Mouse (Mus musculus) liver, embryonic 13.5 days (tissue): Measurements from ENCODE around the gene Rnpepl1. TPM values are rescaled to one million over a fixed set of nuclear protein-coding genes. Genes with fewer than 3 reads are reported as not detected.

ENCODE experiments used
- ATAC-seq: fragments of 200-750 bp; cut with Nextera tagmentation; 2 replicates; pipeline ENCODE4 v1.8.0; 2017; ENCODE audit warnings: low read depth, mild to moderate bottlenecking, moderate number of reproducible peaks, moderate library complexity
- DNase-seq: peaks from one replicate; pipeline ENCODE4 v3.0.0; 2022
- H3K27ac ChIP-seq: fragments of 300-500 bp; sonication (generic); 2 replicates; pipeline ENCODE4 v1.5.1; 2015; ENCODE audit warnings: moderate library complexity, mild to moderate bottlenecking, inconsistent platforms
- H3K27me3 ChIP-seq: fragments of 300-500 bp; sonication (generic); 2 replicates; pipeline ENCODE4 v1.6.1; 2015; ENCODE audit warnings: mild to moderate bottlenecking, inconsistent platforms
- H3K36me3 ChIP-seq: fragments of 300-500 bp; sonication (generic); 2 replicates; pipeline ENCODE4 v1.6.1; 2015; ENCODE audit warnings: mild to moderate bottlenecking, inconsistent platforms
- H3K4me1 ChIP-seq: fragments of 300-500 bp; sonication (generic); replicated peaks from 2 replicates; pipeline ENCODE4 v1.6.1; 2015; ENCODE audit warnings: inconsistent platforms
- H3K4me2 ChIP-seq: fragments of 300-500 bp; sonication (generic); 2 replicates; pipeline ENCODE4 v1.6.1; 2015; ENCODE audit warnings: inconsistent platforms, mild to moderate bottlenecking, moderate library complexity
- H3K4me3 ChIP-seq: fragments of 300-500 bp; sonication (generic); replicated peaks from 2 replicates; pipeline ENCODE4 v1.5.1; 2015; ENCODE audit warnings: mild to moderate bottlenecking, inconsistent platforms
- H3K9ac ChIP-seq: fragments of 300-500 bp; sonication (generic); 2 replicates; pipeline ENCODE4 v1.6.1; 2015; ENCODE audit warnings: mild to moderate bottlenecking, inconsistent platforms
- H3K9me3 ChIP-seq: fragments of 300-500 bp; sonication (generic); replicated peaks from 2 replicates; pipeline ENCODE4 v1.6.1; 2016; ENCODE audit warnings: inconsistent platforms
- WGBS: fragments of 180-500 bp; shearing (Covaris S2); methylation state at CpG from one replicate; pipeline ENCODE4 v1.1.7; 2015; ENCODE audit not compliant: insufficient replicate concordance; 5-methylcytosine and 5-hydroxymethylcytosine counted together
- polyA plus RNA-seq: library from polyadenylated mRNA; unstranded; fragments of >200 nt; fragmentation: Nextera tagmentation; extraction: Ambion mirVana; gene quantifications from 2 replicates; pipeline ENCODE4 v1.2.1, GENCODE M21; 2015

Gene Rnpepl1
- polyA plus RNA-seq, 1 experiment from 2014 or later: 13.1 TPM

DNA sequence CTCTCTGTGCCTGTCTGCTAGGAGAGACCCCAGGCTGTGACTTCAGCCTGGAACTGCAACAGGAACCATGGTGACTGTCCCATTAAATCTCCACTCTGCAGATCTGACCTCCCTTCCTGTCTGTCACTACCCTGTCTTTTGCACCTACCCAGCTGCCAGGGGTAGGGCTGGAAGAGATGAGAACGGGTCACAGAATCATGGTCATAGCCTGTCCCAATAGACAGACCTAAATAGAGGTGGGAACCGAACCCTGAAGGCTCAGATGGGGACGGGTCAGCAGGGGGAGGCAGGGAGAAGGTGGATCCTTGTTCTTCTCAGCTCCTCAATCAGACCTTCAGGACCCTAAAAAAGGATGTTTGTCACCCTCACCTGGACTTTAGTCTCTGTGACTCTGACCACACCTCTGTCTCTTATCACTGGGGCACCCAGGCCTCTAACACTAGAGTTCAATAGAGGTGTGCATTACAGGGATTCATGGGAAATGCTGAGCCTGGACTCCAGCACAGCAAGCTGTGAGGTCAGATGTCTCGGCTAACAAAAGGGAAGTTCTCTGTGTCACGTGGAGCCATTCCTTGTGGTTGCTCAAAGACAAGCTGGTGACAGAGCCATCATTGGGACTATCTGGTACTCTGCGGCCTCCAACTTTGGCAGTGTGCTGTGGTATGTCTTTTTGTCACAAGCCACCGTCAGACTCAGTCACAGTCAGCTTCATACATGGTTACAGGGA, 10.1 kb downstream of the Rnpepl1 start:
- 52% methylated on average over 7 of the region's 7 CpGs for WGBS

DNA sequence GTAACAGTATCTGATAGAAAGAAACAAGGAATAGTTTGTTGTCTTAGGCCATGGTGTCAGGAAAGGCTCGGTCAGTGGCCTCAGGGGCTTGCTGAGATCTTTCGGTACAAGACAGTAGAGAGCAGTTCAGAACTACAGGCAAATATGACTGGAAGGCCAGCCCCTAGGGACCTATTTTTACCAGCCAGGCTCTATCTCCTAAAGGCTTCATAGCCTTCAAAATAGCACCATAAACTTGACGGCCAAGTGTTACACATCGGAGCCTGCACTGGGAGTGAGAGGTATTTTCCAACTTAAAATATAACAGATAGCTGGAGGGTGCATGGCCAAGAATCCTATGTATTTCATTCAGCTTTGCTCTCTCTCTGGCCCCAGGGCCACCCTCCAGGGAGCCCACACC, 10.9 kb downstream of the Rnpepl1 start:
- ATAC-seq (no peak), DNase-seq (no peak)
- no peak overlapping the region for H3K27ac ChIP-seq
- H3K4me2 ChIP-seq: no peak overlapping the region
- no peaks in the 10 kb centered on the region for H3K9me3 ChIP-seq
- no peaks in the 10 kb centered on the region for H3K27me3 ChIP-seq
- 77% methylated on average over 4 of the region's 4 CpGs for WGBS
- H3K4me1 ChIP-seq: peaks cover 7% of the 10 kb centered on the region
- peaks cover 40% of the 10 kb centered on the region for H3K36me3 ChIP-seq
- H3K9ac ChIP-seq: no peak overlapping the region
- H3K4me3 ChIP-seq: no peak overlapping the region

More for the DNA sequence above, 10.1 kb downstream of the Rnpepl1 start:
- no peak overlapping the region for H3K4me3 ChIP-seq
- no peak overlapping the region for H3K9ac ChIP-seq
- no peaks in the 10 kb centered on the region for H3K9me3 ChIP-seq
- H3K4me1 ChIP-seq: peaks cover 7% of the 10 kb centered on the region
- H3K36me3 ChIP-seq: peaks cover 48% of the 10 kb centered on the region
- no peak overlapping the region for H3K27ac ChIP-seq
- no peak overlapping the region for H3K4me2 ChIP-seq
- DNase-seq: no peak
- peak; percentile 45; the same call in 1 of the 2 replicates for ATAC-seq
- H3K27me3 ChIP-seq: no peaks in the 10 kb centered on the region

DNA sequence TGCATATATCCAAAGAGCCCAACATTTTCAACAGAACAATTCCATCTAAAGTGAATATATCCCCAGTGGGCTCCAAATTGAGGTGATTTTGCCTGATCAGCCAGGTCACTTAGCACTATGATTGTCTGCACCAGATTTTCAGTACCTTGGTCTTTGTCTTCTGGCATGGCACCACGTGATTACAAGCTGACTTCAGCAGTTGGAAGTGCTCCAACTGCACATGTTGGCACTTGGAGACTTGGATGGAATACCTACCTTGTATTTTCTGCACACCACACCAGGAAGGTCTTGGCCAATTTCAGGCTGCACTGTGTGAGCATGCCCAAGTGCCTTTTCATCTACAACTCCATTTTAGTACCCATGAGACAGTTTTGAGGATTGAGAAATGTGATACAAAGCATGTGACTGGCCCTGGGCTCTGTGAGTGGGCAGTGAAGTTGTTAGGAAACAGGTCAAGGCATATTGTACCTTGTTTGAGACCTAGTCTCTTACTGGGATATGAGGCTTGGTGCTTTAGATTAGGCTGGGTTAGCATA, 19.7 kb downstream of the Rnpepl1 start:
- Histone ChIP-seq H3K9me3 (no peaks in the 10 kb centered on the region), H3K4me1 (peaks cover 16% of the 10 kb centered on the region), H3K36me3 (no peaks in the 10 kb centered on the region), H3K4me3 (no peak overlapping the region), H3K27ac (no peak overlapping the region), H3K4me2 (no peak overlapping the region), H3K9ac (no peak overlapping the region), H3K27me3 (peaks cover 3% of the 10 kb centered on the region; the same call in 1 of the 2 replicates)
- ATAC-seq (no peak), DNase-seq (no peak)
- 15% methylated on average over 1 of the region's 1 CpGs for WGBS

DNA sequence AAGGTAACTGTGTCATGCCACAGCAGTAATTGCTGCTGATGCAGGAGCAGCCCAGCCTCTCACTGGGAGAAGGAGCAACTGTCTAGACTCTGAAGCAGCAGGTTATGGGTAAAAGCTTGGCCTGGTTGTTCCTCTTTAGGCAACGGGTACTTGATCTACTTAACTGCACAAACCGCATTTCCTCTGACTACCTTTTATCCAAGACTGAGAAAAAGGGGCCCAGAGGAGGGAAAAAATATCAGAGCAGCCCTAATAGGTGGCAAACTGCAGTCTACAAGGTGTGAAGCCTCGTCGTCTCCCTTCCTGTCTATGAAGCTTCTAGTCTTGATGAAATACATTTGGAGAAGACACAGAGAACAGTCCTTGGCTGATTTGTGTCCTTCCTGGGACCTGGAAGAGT, 23.0 kb downstream of the Rnpepl1 start:
- Histone ChIP-seq H3K9ac (peak overlapping the region; percentile 73), H3K27me3 (no peaks in the 10 kb centered on the region; the same call in 1 of the 2 replicates), H3K36me3 (peaks cover 9% of the 10 kb centered on the region; the same call in 1 of the 2 replicates), H3K4me1 (peaks cover 28% of the 10 kb centered on the region), H3K9me3 (no peaks in the 10 kb centered on the region), H3K4me2 (peak overlapping the region; percentile 94), H3K4me3 (peak overlapping the region; percentile 73), H3K27ac (peak overlapping the region; percentile 85)
- ATAC-seq (no peak), DNase-seq (no peak)
- WGBS: 60% methylated on average over 4 of the region's 4 CpGs

DNA sequence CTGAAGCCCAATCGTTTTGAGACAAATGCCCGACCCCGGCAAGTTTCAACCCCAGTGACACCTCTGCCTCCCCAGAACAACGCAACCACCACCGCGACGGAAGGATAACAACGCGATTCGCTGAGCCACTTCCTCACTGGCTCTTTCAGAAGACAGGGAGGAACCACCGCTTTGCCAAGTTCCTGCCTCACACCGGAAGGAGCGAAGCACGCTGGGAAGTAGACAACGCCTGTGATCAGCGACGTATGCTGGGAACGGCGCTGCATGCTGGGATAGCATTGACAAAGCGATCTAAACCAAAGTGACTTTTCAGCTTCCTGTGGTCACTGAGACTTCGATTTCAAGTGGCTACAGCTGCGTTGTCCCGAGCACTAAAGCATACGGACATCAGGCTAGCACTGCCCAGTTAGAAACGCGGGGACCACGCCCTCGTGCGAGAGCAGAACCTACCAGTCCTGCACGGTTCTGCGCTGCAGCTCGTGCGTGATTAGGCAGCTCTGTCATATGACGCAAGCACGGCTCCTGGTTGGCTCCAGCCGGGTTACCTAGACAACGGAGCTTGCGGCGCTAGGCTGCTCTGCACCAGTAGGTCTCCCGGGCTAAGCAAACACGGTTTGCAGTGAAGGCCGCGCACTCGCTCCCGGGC, 23.7 kb downstream of the Rnpepl1 start, which contains the start of gene Capn10:
TSS of gene Capn10 (plus strand) at position 195 of the 646 bp plus-strand sequence.
- Histone ChIP-seq H3K4me3 (peak within 1 kb of the TSS; percentile 73), H3K36me3 (peaks cover 16% of the 10 kb centered on the region; the same call in 1 of the 2 replicates)
- 0% methylated on average over 45 of the region's 45 CpGs for WGBS

DNA sequence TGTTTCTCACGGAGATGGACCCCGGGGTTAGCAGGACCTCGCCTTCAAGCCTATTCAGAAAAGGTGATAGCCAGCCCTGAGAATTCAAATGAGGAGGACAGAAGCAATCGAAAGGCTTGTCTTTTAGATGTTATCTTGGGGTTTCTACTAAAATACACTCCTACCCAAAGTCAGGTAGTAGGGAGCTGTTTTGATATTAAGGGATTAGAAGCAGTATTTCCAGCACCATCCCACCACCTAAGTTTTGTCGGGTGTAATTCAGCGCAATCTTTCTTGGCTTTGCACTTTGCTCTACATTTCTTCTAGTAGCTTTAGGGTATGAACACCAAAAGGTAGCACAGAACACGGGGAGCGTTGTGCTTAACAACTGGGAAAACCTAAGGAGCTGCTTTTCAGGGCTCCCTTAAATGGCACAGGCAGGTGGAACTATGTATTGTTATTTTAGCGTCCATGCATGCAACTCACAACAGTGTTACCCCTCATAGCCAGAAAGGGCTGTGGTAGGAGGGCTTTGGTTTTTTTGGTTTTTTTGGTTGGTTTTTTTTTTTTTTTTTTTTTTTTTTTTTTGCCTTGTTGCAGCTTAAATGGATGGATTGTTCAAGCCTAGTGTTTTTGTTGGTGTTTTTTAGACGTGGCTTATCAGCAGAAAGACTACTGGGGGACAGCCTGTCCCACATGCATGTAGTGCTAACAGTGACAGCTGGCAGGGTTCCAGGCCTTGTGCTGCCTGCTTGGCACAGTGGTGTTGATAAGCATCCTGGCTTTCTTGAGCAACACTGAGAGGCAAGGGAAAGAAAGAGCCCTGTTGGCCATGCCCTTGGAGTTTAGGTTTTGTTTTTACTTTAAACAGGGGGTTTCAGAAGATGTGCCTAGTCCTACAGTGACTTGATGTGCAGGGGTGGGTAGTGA, 24.7 kb downstream of the Rnpepl1 start:
- WGBS: 16% methylated on average over 10 of the region's 10 CpGs
- H3K27ac ChIP-seq: peak overlapping the region; percentile 85
- H3K4me1 ChIP-seq: peaks cover 28% of the 10 kb centered on the region
- H3K4me3 ChIP-seq: peak overlapping the region; percentile 73
- peak overlapping the region; percentile 94 for H3K4me2 ChIP-seq
- H3K9me3 ChIP-seq: no peaks in the 10 kb centered on the region
- ATAC-seq (no peak), DNase-seq (peak; percentile 27)
- H3K36me3 ChIP-seq: peaks cover 26% of the 10 kb centered on the region
- no peaks in the 10 kb centered on the region for H3K27me3 ChIP-seq
- peak overlapping the region; percentile 73 for H3K9ac ChIP-seq

More for the DNA sequence above, 23.7 kb downstream of the Rnpepl1 start, which contains the start of gene Capn10:
- DNase-seq (peak; percentile 91), ATAC-seq (peak; percentile 99)
- no peaks in the 10 kb centered on the region for H3K27me3 ChIP-seq
- H3K9me3 ChIP-seq: no peaks in the 10 kb centered on the region
- peak within 1 kb of the TSS; percentile 73 for H3K9ac ChIP-seq
- peak within 1 kb of the TSS; percentile 85 for H3K27ac ChIP-seq
- H3K4me2 ChIP-seq: peak within 1 kb of the TSS; percentile 94
- peaks cover 28% of the 10 kb centered on the region for H3K4me1 ChIP-seq

DNA sequence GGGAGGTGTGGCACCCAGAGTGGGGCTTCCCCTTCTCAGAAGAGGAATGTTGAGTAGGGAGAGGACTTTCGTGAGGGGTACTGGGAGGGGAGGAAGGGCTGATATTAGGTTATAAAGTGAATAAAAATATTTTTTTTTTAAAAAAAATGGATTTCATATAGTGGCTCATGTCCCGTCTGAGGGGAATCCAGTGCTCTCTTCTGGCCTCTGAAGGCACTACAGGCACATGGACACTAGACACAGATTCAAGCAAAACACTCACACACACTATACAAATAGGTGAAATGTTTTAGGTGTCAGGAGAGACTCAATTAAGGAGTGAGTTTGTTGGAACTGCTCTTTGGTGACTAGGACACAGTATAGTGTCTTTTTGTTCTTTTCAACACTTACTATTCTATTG, 25.4 kb downstream of the Rnpepl1 start:
- DNase-seq: no peak

DNA sequence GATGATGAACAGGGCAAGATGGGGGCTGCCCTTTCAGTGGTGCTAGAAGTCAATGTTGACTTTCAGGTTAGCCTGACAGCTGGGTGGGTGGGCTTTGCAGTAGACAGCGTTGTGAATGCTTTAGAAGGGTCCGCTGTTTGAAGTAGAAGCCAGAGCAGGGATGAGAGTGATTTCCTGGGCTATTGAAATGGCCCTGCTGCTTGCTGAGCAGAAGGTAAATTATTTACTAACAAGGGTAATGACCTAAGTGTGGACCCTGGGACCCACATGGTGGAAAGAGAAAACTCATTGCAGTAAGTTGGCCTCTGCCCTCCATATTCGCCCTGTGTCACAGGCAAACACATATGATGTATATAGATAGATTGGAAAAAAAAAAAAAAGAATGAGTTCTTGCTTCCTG, 25.9 kb downstream of the Rnpepl1 start:
- H3K36me3 ChIP-seq: peaks cover 32% of the 10 kb centered on the region
- H3K4me1 ChIP-seq: peaks cover 28% of the 10 kb centered on the region
- H3K4me2 ChIP-seq: peak overlapping the region; percentile 94; the same call in 1 of the 2 replicates
- H3K27me3 ChIP-seq: no peaks in the 10 kb centered on the region
- H3K9ac ChIP-seq: 0 out of 2 replicates have a peak overlapping the region, but pooled peaks have one; percentile 73
- H3K4me3 ChIP-seq: no peak overlapping the region; the same call in 1 of the 2 replicates
- peak overlapping the region; percentile 47; the same call in 1 of the 2 replicates for H3K27ac ChIP-seq
- DNase-seq (no peak), ATAC-seq (no peak)
- no peaks in the 10 kb centered on the region for H3K9me3 ChIP-seq
- WGBS: 66% methylated on average over 3 of the region's 3 CpGs

More for the DNA sequence above, 25.4 kb downstream of the Rnpepl1 start:
- Histone ChIP-seq H3K27ac (0 out of 2 replicates have a peak overlapping the region, but pooled peaks have one; percentile 19), H3K36me3 (peaks cover 30% of the 10 kb centered on the region), H3K9me3 (no peaks in the 10 kb centered on the region), H3K4me2 (peak overlapping the region; percentile 94), H3K4me3 (peak overlapping the region; percentile 73; the same call in 1 of the 2 replicates), H3K27me3 (no peaks in the 10 kb centered on the region), H3K4me1 (peaks cover 28% of the 10 kb centered on the region), H3K9ac (peak overlapping the region; percentile 73; the same call in 1 of the 2 replicates)
- ATAC-seq: no peak
- 37% methylated on average over 2 of the region's 2 CpGs for WGBS

DNA sequence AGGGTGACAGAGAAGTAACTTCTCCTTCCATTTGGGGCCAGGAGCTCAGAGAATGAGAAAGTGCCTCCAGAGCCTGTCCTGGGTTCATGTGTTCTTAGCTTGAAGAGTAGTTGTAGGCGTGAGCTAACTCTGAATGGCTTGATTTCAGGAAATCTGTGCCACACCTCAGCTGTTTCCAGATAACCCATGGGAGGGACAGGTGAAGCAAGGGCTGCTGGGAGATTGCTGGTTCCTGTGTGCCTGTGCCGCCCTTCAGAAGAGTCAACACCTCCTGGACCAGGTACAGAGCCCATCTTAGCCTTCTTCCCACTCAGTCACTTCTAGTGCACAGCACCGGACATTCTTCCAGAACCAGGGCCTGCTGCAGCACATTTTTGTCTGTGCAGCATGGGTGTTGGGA, 27.2 kb downstream of the Rnpepl1 start:
- Histone ChIP-seq H3K27me3 (no peaks in the 10 kb centered on the region), H3K4me2 (no peak overlapping the region), H3K4me1 (peaks cover 28% of the 10 kb centered on the region), H3K9ac (no peak overlapping the region), H3K27ac (no peak overlapping the region), H3K4me3 (no peak overlapping the region), H3K36me3 (peaks cover 34% of the 10 kb centered on the region), H3K9me3 (no peaks in the 10 kb centered on the region)
- DNase-seq (no peak), ATAC-seq (no peak)
- 67% methylated on average over 3 of the region's 3 CpGs for WGBS

DNA sequence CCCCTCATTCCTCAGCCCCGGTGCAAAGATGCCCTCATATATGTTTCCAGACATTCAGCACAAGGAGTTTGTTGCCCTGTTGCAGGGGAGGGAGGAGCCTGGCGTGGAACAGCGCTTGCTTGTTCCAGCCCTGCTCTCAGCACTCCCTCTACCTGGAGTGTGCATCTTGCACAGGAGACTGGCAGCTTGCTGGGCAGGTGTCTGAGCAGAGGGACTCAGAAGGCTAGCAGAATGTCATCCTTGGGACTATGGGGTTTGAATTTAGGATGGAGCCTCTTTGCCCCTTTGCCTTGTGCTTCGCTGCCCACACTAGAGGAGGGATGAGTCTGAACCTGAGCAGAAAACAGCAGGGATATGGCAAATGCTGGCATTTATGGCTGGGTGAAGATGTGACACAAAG, 29.2 kb downstream of the Rnpepl1 start:
- no peak for DNase-seq
- no peak for ATAC-seq
- H3K4me1 ChIP-seq: peaks cover 22% of the 10 kb centered on the region
- 83% methylated on average over 4 of the region's 4 CpGs for WGBS
- no peak overlapping the region for H3K9ac ChIP-seq
- no peaks in the 10 kb centered on the region for H3K27me3 ChIP-seq
- H3K9me3 ChIP-seq: no peaks in the 10 kb centered on the region
- H3K36me3 ChIP-seq: peaks cover 50% of the 10 kb centered on the region
- H3K4me2 ChIP-seq: no peak overlapping the region
- no peak overlapping the region for H3K27ac ChIP-seq
- H3K4me3 ChIP-seq: no peak overlapping the region
